Mouse (Mus musculus) megakaryocyte, embryonic 14.5 days (primary cell): ENCODE results near the gene Cers6.

Experiments
- FLI1 ChIP-seq: IDR thresholded peaks from 2 replicates; pipeline ENCODE4 v1.6.1; 2012; ENCODE audit warnings: low read length, inconsistent platforms, mixed read lengths
- GATA1 ChIP-seq: IDR thresholded peaks from 3 replicates; pipeline ENCODE4 v1.6.1; 2012; ENCODE audit warnings: mixed read lengths, low read length, inconsistent platforms, borderline replicate concordance

GRCm38 (mm10) chr2:68932240-68932639 lies 71.0 kb downstream of the Cers6 start:
- TF ChIP-seq GATA1 (no peak), FLI1 (no peak)
